Mouse (Mus musculus) lung, postnatal 0 days (tissue): ENCODE measurements at regions not wholly inside any gene's neighbourhood (a gene's known extent, or its start where the extent isn't known, plus 50 kb on each side); places are given as distances from the start of the nearest gene placed in this dataset.

Source experiments
- ATAC-seq: fragments of 200-750 bp; cut with Nextera tagmentation; 2 replicates; pipeline ENCODE4 v1.8.0; 2017; ENCODE audit warnings: moderate library complexity
- DNase-seq: peaks from one replicate; pipeline ENCODE4 v3.0.0-alpha.2; 2016; ENCODE audit warnings: low spot score
- H3K27ac ChIP-seq: fragments of 300-500 bp; sonication (generic); 2 replicates; pipeline ENCODE4 v1.5.1; 2014; ENCODE audit warnings: antibody characterized with exemption, mild to moderate bottlenecking, low read length, mixed read lengths
- H3K27me3 ChIP-seq: fragments of 300-500 bp; sonication (generic); replicated peaks from 2 replicates; pipeline ENCODE4 v1.6.1; 2014; ENCODE audit warnings: low read length, mixed read lengths; ENCODE audit not compliant: insufficient read depth
- H3K36me3 ChIP-seq: fragments of 300-500 bp; sonication (generic); 2 replicates; pipeline ENCODE4 v1.6.1; 2014; ENCODE audit warnings: low read length, mixed read lengths; ENCODE audit not compliant: insufficient read depth
- H3K4me1 ChIP-seq: fragments of 300-500 bp; sonication (generic); 2 replicates; pipeline ENCODE4 v1.6.1; 2014; ENCODE audit warnings: antibody characterized with exemption, low read depth, low read length, mixed read lengths; ENCODE audit not compliant: insufficient read depth
- H3K4me2 ChIP-seq: fragments of 300-500 bp; sonication (generic); replicated peaks from 2 replicates; pipeline ENCODE4 v1.6.1; 2014; ENCODE audit warnings: low read depth, mild to moderate bottlenecking, low read length, moderate library complexity, mixed read lengths
- H3K4me3 ChIP-seq: fragments of 300-500 bp; sonication (generic); 2 replicates; pipeline ENCODE4 v1.5.1; 2014; ENCODE audit warnings: low read depth, low read length
- H3K9ac ChIP-seq: fragments of 300-500 bp; sonication (generic); replicated peaks from 2 replicates; pipeline ENCODE4 v1.6.1; 2014; ENCODE audit warnings: low read depth, mild to moderate bottlenecking
- H3K9me3 ChIP-seq: fragments of 300-500 bp; sonication (generic); 2 replicates; pipeline ENCODE4 v1.6.1; 2016; ENCODE audit warnings: low read length, mixed read lengths
- CTCF ChIP-seq: IDR thresholded peaks from 2 replicates; pipeline ENCODE4 v1.5.1; 2016; ENCODE audit warnings: antibody characterized with exemption, mild to moderate bottlenecking
- EP300 ChIP-seq: IDR thresholded peaks from 2 replicates; pipeline ENCODE4 v1.6.1; 2016; ENCODE audit warnings: antibody characterized with exemption, mild to moderate bottlenecking, control low read depth
- WGBS: fragments of 180-500 bp; shearing (Covaris S2); extraction: QIAGEN DNeasy Blood & Tissue Kit; methylation state at CpG from one replicate; pipeline ENCODE4 v1.1.7; 2014; 5-methylcytosine and 5-hydroxymethylcytosine counted together

GRCm38 (mm10) chr2:51542272-51542671 is 85.0 kb upstream of the Tas2r134 start:
- DNase-seq (no peak), ATAC-seq (no peak)
- Histone ChIP-seq H3K27me3 (no peaks in the 10 kb centered on the region), H3K9me3 (no peaks in the 10 kb centered on the region), H3K4me1 (no peaks in the 10 kb centered on the region), H3K36me3 (no peaks in the 10 kb centered on the region), H3K27ac (no peak overlapping the region), H3K9ac (no peak overlapping the region), H3K4me2 (no peak overlapping the region), H3K4me3 (no peak overlapping the region)
- WGBS = 81% methylated on average over 4 of the region's 4 CpGs
- TF ChIP-seq EP300 (no peak), CTCF (peak; percentile 46)

DNA sequence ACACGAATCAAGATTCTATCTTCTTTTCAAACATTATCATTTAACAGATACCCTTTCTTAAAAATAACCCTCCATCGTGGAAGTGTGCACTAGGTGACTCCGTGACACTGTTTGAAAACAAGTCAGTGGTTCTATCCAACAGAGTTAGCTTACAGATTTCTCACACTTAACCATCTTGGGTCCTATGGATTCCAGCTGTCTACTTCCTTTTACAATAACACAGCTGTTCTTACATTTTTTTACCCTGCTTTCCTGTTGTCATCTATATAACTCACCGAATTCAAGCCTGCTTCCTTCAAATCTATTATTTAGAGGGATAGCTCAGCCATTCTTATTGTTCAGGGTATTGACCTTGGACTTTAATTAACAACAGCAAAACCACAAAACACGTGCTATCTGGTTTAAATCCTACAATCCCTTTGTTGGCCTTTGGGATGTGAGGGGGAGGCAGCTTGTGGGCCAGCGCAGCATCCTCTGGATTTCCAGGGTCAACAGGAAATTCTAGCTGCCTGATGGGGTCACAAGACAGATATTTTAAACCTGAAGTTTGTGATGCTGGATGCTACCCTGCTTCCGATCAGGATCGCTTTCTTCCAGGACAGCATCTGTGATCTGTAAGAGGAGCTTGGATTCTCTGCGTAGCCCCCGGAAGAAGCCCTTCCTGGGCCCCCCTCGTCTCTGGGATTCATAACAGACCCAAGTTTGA is 94.4 kb upstream of the Tas2r134 start:
- Histone ChIP-seq H3K27ac (no peak overlapping the region), H3K4me2 (no peak overlapping the region), H3K27me3 (no peaks in the 10 kb centered on the region), H3K36me3 (no peaks in the 10 kb centered on the region), H3K4me1 (no peaks in the 10 kb centered on the region), H3K9ac (no peak overlapping the region), H3K9me3 (no peaks in the 10 kb centered on the region), H3K4me3 (no peak overlapping the region)
- DNase-seq = no peak
- WGBS = 47% methylated on average over 11 of the region's 11 CpGs
- TF ChIP-seq CTCF (no peak), EP300 (no peak)
- ATAC-seq = no peak

DNA sequence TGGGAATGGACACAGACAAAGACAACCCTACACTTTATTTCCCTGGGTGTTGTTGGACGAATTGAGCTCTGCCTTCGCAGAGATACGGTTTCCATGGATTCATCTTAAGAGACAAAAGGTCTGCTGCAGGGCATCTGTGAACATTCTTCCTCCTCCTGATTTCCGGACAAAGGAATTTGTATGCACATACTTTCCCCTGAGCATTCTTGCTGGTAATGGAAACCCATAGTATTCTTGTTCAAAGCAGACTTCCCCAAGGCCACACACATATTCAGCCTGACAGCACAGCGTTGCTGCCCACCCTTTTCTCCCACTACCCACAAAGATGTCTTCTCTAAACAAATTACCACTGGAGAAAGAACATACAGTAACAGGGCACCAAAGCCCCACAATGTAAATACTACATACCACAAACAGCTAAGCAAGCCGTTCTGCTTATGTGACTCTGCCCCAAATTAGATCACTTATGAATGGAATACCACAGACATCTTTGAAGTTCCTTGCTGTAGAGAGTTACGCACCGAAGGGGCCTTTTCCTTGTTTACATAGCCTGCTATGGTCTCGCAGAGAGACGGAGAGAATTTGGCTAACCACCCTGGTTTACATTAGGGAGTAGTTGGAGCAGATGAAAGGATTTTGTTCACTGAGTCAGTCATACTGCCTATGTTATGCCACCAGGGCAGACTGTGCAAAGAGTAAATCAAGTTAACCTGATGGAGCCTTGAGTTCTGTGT is 96.0 kb upstream of the Tas2r134 start:
- Histone ChIP-seq H3K4me1 (no peaks in the 10 kb centered on the region), H3K4me3 (no peak overlapping the region), H3K27me3 (no peaks in the 10 kb centered on the region), H3K4me2 (no peak overlapping the region), H3K9me3 (no peaks in the 10 kb centered on the region), H3K9ac (no peak overlapping the region), H3K27ac (no peak overlapping the region), H3K36me3 (no peaks in the 10 kb centered on the region)
- ATAC-seq (0 out of 2 replicates have a peak, but pooled peaks have one; percentile 16), DNase-seq (peak; percentile 6)
- WGBS = 15% methylated on average over 10 of the region's 10 CpGs
- TF ChIP-seq EP300 (no peak), CTCF (no peak)

DNA sequence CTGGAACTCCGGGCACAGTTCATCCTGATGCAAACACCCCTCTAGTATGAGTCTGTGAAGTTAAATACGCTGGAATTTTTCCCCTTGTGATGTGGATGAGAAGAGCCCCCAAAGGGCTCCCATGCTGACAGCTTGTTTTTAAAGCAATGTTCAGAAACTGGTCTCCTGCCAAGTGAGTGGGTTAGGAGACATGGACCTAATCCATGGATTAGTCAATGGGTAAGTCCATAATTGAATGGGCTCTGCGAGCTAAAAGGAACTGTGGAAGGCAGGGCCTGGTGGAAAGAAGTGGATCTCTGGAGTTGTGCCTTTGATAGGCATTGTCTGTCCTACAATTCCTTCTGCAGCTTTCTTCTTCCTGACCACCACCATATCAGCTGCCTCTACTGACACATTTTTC is 104.5 kb upstream of the Tas2r134 start:
- no peak for TF ChIP-seq EP300
- no peak for TF ChIP-seq CTCF
- Histone ChIP-seq H3K9ac (no peak overlapping the region), H3K4me3 (no peak overlapping the region), H3K27me3 (no peaks in the 10 kb centered on the region), H3K4me2 (no peak overlapping the region), H3K9me3 (no peaks in the 10 kb centered on the region), H3K4me1 (no peaks in the 10 kb centered on the region), H3K27ac (no peak overlapping the region), H3K36me3 (no peaks in the 10 kb centered on the region)
- WGBS = 86% methylated on average over 3 of the region's 3 CpGs
- ATAC-seq = no peak
- DNase-seq = no peak

DNA sequence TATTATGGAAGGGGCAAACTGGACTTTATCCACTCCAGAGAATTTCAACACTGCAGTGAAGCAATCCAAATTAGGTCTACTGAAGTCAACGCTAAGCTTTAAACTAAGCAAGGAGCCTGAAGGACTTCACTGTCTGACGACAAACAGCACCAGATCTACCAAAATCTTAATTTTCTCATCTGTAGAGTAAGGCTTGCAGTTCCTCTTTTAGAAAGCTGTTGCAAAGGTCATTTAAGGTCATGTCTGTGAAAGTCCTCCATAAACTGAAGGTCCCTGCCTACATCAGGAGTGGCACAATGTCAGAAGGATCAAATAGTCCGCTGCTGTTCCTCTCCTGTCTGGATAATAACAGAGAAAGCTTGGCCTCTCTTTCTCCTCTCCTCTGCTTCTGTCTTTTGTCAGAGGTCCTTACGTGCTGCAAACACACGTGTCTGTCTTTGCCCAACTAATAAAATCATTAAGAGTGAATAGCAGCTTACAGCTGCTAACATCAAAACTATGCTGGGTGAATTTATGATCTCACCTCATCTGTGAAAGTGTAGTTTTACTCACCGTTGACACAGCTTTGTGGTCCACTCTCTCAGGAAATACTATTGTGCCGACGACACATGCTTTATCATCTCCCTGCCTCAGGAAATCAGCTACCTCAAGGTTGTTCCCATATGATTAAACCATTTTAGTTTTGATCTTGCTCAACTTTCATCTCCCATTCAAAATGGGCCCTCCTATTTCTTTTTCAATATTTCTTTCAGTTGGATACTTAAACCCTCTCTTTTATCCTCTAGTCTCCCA is 117.9 kb upstream of the Tas2r134 start:
- Histone ChIP-seq H3K9ac (no peak overlapping the region), H3K4me2 (no peak overlapping the region), H3K4me1 (no peaks in the 10 kb centered on the region), H3K9me3 (no peaks in the 10 kb centered on the region), H3K36me3 (no peaks in the 10 kb centered on the region), H3K27ac (no peak overlapping the region), H3K27me3 (no peaks in the 10 kb centered on the region), H3K4me3 (no peak overlapping the region)
- DNase-seq (no peak), ATAC-seq (no peak)
- 62% methylated on average over 8 of the region's 8 CpGs for WGBS
- TF ChIP-seq CTCF (no peak), EP300 (no peak)

GRCm38 (mm10) chr2:51497896-51498295 is 129.4 kb upstream of the Tas2r134 start:
- Histone ChIP-seq H3K4me1 (no peaks in the 10 kb centered on the region), H3K9ac (no peak overlapping the region), H3K4me2 (no peak overlapping the region), H3K27ac (no peak overlapping the region), H3K4me3 (no peak overlapping the region), H3K36me3 (no peaks in the 10 kb centered on the region), H3K27me3 (no peaks in the 10 kb centered on the region), H3K9me3 (no peaks in the 10 kb centered on the region)
- ATAC-seq = no peak
- 80% methylated on average over 2 of the region's 2 CpGs for WGBS
- DNase-seq = no peak
- TF ChIP-seq EP300 = no peak
- TF ChIP-seq CTCF = no peak
